Mouse (Mus musculus) heart, adult 9 months (tissue): ENCODE measurements around the gene Ghrh.

Experiments used
- DNase-seq, 2 experiments: peaks; one replicate each; pipeline ENCODE4 v3.0.0; 2022; ENCODE audit warnings: low spot score in 2 of 2

Gene Ghrh

GRCm38 (mm10) chr2:157308273-157308917 lies 38.9 kb downstream of the Ghrh start:
- DNase-seq = no peak

GRCm38 (mm10) chr2:157307715-157308265 lies 39.5 kb downstream of the Ghrh start:
- no peak for DNase-seq

DNA sequence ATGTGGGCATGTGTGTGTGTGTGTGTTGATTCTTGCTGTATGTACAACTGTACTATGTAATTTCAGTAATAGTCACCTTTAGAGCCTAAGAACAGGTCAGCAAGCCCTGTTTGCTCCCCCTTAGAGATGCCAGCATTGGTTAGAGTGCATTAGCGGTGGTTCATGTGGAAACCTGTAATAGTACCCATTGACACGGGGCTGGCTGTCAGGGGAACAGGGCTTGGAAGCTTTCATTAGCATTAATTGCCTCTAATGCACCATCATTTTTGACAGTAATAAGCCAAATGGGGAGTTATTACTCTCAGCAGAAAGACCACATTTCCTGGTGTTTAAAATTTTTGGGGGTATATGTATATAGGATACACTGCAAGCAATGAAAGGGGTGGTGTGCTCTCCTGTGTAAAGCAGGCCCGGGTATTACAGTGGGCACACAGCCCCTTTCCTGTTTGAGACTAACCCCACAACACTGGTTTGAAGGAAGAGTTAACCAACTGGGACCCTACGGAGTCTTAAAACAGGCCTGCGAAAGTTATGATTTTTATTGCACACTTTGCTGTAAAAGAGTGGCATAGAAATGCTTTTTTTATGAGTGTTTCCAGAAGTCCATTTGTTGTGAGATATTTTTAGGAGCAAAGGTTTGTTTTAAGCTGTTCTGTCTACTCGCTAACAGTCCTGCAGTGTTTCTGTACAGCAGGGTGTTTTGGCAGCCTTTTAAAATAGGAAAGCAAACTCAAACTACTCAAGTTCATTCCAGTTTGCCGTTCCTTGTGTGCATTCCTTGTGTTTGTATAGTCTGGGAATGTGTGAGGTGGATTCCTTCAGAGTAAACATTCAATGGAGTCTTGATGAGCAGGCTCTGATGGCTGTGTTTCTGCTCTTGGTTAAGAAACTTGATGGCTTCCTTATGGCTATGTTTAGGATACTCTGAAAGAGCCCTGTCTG lies 40.9 kb downstream of the Ghrh start:
- DNase-seq = no peak

GRCm38 (mm10) chr2:157303096-157303495 lies 44.2 kb downstream of the Ghrh start:
- no peak for DNase-seq

- DNase-seq = no peak
These were observed 47.3 kb downstream of the Ghrh start for GRCm38 (mm10) chr2:157300051-157300450.

DNA sequence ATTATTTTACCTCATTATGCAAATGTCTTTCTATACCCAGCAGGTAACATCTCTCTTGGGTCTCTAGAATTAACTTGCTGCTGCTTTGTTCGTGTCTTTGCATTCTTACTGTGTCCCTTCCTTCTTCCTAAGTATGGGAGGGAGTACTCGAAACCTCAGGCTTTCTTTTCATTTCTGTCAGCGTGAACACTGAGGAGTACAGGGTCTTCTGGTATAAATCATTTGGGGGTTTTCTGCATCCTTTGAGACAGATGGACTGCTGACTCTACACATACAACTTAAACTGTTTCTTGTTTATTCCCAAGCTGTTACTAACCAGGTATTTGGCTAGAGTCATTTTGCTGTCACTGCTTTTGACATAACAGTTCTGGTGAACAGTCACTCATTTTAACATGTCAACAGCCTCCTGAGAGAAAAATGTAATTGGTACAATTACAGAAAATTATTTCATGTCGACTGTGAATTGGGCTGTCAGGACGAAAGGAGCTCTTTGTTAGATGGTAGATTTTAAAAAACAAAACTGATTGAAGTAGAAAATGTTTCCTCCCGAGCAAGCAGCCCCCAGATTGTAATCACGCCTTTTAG lies 51.1 kb downstream of the Ghrh start:
- DNase-seq = no peak

DNA sequence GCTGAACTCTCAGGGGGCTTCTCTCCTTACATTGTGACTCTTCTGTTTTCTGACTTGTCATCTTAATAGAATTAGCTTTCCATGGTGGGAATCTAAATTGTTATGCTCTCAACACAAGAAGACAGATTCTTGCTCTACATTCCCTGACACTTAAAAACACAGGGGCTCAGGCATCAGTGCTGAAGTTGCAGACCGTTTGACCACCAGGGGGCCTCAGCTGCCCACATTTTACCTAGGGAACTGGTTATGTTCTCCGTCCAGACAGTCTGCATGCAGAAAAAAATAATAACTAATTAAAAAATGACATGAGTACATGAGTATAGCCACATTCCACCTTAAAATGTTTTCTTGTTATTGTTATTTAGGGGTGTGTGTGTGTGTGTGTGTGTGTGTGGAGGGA lies 55.2 kb downstream of the Ghrh start:
- DNase-seq = peak in 1 of 2 experiments; percentile 53

GRCm38 (mm10) chr2:157288996-157289395 lies 58.3 kb downstream of the Ghrh start:
- DNase-seq = no peak

DNA sequence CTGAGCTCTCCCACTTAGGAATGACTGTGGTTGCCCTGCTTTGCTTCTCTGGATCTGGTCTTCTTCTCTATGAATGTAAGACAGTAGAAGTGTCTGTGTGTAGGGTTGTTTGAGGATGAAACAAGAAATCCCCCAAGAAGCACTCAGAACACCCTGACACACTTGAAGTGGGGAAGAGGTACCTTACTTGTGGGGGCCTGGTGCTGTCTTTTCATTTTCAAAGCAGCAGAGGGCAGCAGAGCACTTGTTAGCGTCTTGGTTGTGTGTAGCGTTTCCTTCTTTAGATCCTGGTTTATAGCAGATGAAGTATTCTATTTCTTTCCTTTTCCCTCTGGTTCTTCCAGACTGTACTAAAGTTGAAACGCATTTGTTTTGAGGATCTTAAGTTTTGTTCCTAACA lies 59.8 kb downstream of the Ghrh start:
- DNase-seq = peak in 1 of 2 experiments; percentile 13

GRCm38 (mm10) chr2:157283321-157283720 lies 64.0 kb downstream of the Ghrh start:
- DNase-seq = no peak
